Mouse (Mus musculus) cerebellum, postnatal 25 days (tissue): ENCODE measurements at regions not wholly inside any gene's neighbourhood (a gene's known extent, or its start where the extent isn't known, plus 50 kb on each side); places are given as distances from the start of the nearest gene placed in this dataset.

Experiments used
- DNase-seq, 2 experiments: peaks; one replicate each; pipeline ENCODE4 v3.0.0; 2021; ENCODE audit warnings: mixed read lengths in 2 of 2

DNA sequence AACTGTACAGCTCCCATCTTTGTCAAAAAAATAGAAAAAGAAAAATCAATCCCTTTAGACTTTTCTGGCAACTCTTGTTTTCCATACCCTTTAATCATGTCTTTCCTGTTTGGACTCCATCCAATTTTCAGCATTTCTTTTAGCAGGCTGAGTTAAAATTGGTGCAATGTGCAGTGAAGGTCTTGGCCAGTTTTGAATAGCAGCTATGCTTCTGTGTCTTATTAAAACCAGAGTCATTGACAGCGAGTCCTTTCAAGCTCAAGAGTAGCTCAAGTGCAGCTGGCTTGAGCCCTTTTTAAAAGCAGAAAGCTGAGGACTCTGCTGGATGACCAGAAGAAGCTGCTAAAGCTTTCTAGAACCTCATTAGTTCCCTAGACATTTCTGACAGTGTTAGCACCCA lies 952.7 kb downstream of the Poteg start:
- DNase-seq, result no peak

- no peak for DNase-seq
Measured at GRCm38 (mm10) chr8:28427544-28428135, 980.2 kb downstream of the Poteg start.

DNA sequence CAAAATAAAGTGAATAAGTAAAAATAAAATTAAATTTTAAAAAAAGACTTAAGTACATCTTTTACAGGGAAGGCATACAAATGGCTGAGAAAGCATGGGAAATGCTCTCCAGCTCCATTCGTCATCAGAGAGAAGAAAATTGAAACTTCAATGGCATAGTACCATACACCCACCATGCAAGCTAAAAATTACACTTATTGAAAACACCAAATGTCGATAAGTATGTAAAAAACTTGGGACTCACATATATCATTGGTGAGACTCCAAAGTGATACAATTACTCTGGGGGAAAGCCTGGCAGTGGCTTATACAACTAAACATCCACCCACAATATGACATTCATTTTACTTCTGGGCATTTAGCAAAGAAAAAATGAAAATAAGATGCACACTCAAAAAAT lies 1025.7 kb downstream of the Poteg start:
- DNase-seq, result no peak

GRCm38 (mm10) chr8:28487913-28488312 lies 1040.4 kb downstream of the Poteg start:
- no peak for DNase-seq

- DNase-seq, result peak; percentile 28 to 45
Measured at GRCm38 (mm10) chr8:28503488-28504319, 1056.2 kb downstream of the Poteg start.

DNA sequence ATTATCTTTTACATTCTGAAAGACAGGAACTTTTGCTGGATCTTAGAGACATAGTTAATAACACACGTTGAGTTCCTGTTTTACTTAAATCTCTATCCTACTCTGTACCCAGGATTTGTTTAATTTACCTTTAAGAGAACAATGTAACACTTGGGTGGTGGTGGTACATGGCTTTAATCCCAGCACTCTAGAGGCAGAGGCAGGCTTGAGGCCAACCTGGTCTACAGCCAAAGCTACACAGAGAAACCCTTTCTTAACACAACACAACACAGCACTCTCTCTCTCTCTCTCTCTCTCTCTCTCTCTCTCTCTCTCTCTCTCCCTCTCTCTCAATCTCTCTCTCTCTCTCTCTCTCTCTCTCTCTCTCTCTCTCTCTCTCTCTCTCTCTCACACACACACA lies 1076.0 kb downstream of the Poteg start:
- DNase-seq, result peak in 1 of 2 experiments; percentile 7

- no peak for DNase-seq
Measured at GRCm38 (mm10) chr8:28547236-28547635, 1099.8 kb downstream of the Poteg start.

DNA sequence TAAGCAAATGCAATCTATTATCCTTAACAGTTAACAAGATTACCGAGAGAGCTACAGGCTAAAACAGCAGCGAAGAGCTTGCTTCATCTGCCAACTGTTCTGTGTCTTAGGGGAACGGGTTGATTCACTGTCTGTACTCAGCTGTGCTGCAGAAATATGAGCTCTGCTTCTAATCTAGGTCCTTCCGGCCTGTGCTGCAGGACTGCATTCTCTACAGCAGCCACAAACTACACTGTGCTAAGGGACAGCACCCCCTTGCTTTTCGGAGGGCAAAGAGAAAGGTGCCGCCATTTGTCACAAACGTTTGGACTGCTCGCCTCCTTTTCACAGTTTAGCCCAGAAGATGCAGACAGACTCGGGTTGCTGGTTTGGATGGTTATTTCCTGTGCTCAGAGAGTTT lies 1112.4 kb downstream of the Poteg start:
- DNase-seq, result no peak

GRCm38 (mm10) chr8:28579250-28579651 lies 1131.8 kb downstream of the Poteg start:
- no peak for DNase-seq

DNA sequence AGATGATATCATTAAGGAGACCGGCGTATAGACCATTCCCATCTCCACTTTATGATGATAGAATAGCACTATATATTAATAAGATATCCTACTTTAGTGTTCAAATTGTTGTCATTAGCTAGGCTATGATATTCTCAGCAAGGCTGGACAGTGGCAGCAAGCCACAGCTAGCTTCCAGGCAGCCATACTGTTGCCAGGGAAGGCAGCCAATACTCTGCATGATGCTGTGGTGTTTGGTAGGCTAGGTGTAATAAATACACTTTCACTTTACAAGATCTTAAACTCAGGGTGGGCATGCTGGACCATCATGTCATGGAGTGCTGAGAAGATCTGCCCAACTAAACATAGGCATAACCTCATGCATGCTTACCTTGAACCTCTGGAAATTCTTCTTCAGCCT lies 1133.4 kb downstream of the Poteg start:
- peak; percentile 60 to 73 for DNase-seq

GRCm38 (mm10) chr8:28589999-28590398 lies 1142.5 kb downstream of the Poteg start:
- no peak for DNase-seq

- DNase-seq, result no peak
Measured at GRCm38 (mm10) chr8:28593238-28593637, 1145.8 kb downstream of the Poteg start.

- no peak for DNase-seq
Measured at GRCm38 (mm10) chr8:28594191-28594590, 1146.7 kb downstream of the Poteg start.

DNA sequence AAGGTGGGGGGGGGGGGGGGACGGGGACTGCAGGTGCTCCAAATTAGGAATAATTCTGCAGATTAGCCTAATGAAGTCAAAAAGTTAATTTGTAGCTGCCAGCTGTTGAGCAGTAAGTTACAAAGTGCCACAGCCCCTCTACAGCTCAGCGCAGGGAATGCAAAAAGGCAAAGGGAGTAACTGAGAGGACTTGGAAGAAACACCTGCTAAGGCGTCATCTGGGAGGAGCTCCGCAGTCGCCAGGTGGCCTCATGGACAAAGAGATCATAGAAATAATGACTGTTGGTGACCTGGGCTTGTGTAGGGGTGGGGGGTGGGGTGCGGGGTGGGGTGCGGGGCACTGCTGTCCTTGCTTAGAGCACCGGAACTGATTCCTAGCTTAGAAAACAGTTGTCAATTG lies 1147.1 kb downstream of the Poteg start:
- no peak for DNase-seq

- no peak for DNase-seq
Measured at GRCm38 (mm10) chr8:28595880-28596279, 1148.4 kb downstream of the Poteg start.
